Mouse (Mus musculus): ENCODE measurements around the gene Ehmt2.
"Not testable (repeated sequence)": the region's sequence is repeated elsewhere in the genome, so short reads cannot be mapped to it uniquely, and the experiment has no call there.

The Ehmt2 gene

GRCm38 (mm10) chr17:34891377-34891776, 6.9 kb upstream of the Ehmt2 start:
- in situ Hi-C loops (cut with MboI): no loop called here

GRCm38 (mm10) chr17:34893072-34893824, 5.0 kb upstream of the Ehmt2 start:
- in situ Hi-C loops (cut with MboI): no loop called here

- in situ Hi-C loops (cut with MboI): no loop called here
These were observed 4.1 kb upstream of the Ehmt2 start for GRCm38 (mm10) chr17:34894074-34894597.

- in situ Hi-C loops (cut with MboI): no loop called here
These were observed 3.3 kb upstream of the Ehmt2 start for GRCm38 (mm10) chr17:34894801-34895530.

GRCm38 (mm10) chr17:34895724-34896123, 2.5 kb upstream of the Ehmt2 start:
- in situ Hi-C loops (cut with MboI): no loop called here

- in situ Hi-C loops (cut with MboI): no loop called here
These were observed 1.9 kb upstream of the Ehmt2 start for GRCm38 (mm10) chr17:34896366-34896765.

GRCm38 (mm10) chr17:34897373-34898159, 703 bp upstream of the Ehmt2 start:
- in situ Hi-C loops (cut with MboI): no loop called here

- in situ Hi-C loops (cut with MboI): no loop called here
These were observed 410 bp downstream of the Ehmt2 start for GRCm38 (mm10) chr17:34898706-34899052.

GRCm38 (mm10) chr17:34899053-34899889, 1.0 kb downstream of the Ehmt2 start:
- in situ Hi-C loops (cut with MboI): no loop called here

- in situ Hi-C loops (cut with MboI): no loop called here
These were observed 1.6 kb downstream of the Ehmt2 start for GRCm38 (mm10) chr17:34899890-34900243.

GRCm38 (mm10) chr17:34900826-34901225, 2.6 kb downstream of the Ehmt2 start:
- in situ Hi-C loops (cut with MboI): not testable (repeated sequence)

GRCm38 (mm10) chr17:34901948-34902347, 3.7 kb downstream of the Ehmt2 start:
- in situ Hi-C loops (cut with MboI): not testable (repeated sequence)

GRCm38 (mm10) chr17:34902895-34903294, 4.6 kb downstream of the Ehmt2 start:
- in situ Hi-C loops (cut with MboI): no loop called here

- in situ Hi-C loops (cut with MboI): loop anchor here (5.0 kb wide), 1 partner anchor 54 kb away; no protein-coding TSS in a partner anchor
These were observed 12.7 kb downstream of the Ehmt2 start for GRCm38 (mm10) chr17:34910982-34911381.

- in situ Hi-C loops (cut with MboI): loop anchor here (5.0 kb wide), 1 partner anchor 55 kb away; no protein-coding TSS in a partner anchor
These were observed 13.7 kb downstream of the Ehmt2 start for GRCm38 (mm10) chr17:34911945-34912351.

GRCm38 (mm10) chr17:34913930-34914665, 15.8 kb downstream of the Ehmt2 start, which contains the start of gene Slc44a4:
Gene Slc44a4, plus strand, starts transcription at chr17:34914466.
- in situ Hi-C loops (cut with MboI): loop anchor here (5.0 kb wide), 1 partner anchor 57 kb away; no protein-coding TSS in a partner anchor

- in situ Hi-C loops (cut with MboI): no loop called here
These were observed 17.2 kb downstream of the Ehmt2 start for GRCm38 (mm10) chr17:34915410-34915831.

- in situ Hi-C loops (cut with MboI): no loop called here
These were observed 18.0 kb downstream of the Ehmt2 start for GRCm38 (mm10) chr17:34916316-34916715.

GRCm38 (mm10) chr17:34917188-34917587, 18.9 kb downstream of the Ehmt2 start:
- in situ Hi-C loops (cut with MboI): no loop called here

GRCm38 (mm10) chr17:34922939-34923338, 24.7 kb downstream of the Ehmt2 start:
- in situ Hi-C loops (cut with MboI): no loop called here

Measured in mature B cell (primary cell).